Mouse (Mus musculus) G1E-ER4 (cell line): ENCODE measurements around the gene 1700109H08Rik. TPM values are rescaled to one million over a fixed set of nuclear protein-coding genes. Genes with fewer than 3 reads are reported as not detected.

Experiments used
- GATA1 ChIP-seq: IDR thresholded peaks from one replicate; pipeline ENCODE4 v1.8.0; 2012; ENCODE audit warnings: low read length, inconsistent platforms
- polyA plus RNA-seq: library from polyadenylated mRNA; stranded (reverse); fragments of >175 nt; gene quantifications from 2 replicates; pipeline ENCODE4 v1.2.3, GENCODE M21; 2012

The 1700109H08Rik gene
- polyA plus RNA-seq, 1 experiment = 0.26 TPM

GRCm38 (mm10) chr5:3595693-3596398, 24.5 kb downstream of the 1700109H08Rik start, which contains the start of gene Pex1:
Gene Pex1, plus strand, starts transcription at chr5:3596066.
- TF ChIP-seq GATA1 = no peak

- no peak for TF ChIP-seq GATA1
Observed at GRCm38 (mm10) chr5:3596399-3596766, 25.0 kb downstream of the 1700109H08Rik start, which contains the start of gene Rbm48. Gene Rbm48, minus strand, starts transcription at chr5:3596585.

DNA sequence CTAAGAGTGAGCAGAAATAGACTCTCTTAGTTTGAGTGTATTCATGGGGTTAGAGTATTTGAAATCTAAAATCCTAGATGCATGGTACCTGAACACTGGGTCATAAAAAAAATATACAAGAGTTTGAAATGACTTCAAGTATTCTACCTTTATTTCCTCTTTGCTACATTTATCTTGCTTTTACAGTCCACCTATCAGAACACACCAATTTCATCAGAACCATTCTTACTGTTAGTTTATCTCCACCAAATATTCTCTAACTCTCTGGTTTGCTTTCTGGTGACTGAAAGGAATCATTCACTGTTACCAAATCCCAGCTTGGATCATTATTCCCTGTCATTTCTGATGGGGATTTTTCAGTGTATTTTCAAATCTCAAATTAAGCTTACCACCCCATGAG, 25.8 kb downstream of the 1700109H08Rik start:
- no peak for TF ChIP-seq GATA1

DNA sequence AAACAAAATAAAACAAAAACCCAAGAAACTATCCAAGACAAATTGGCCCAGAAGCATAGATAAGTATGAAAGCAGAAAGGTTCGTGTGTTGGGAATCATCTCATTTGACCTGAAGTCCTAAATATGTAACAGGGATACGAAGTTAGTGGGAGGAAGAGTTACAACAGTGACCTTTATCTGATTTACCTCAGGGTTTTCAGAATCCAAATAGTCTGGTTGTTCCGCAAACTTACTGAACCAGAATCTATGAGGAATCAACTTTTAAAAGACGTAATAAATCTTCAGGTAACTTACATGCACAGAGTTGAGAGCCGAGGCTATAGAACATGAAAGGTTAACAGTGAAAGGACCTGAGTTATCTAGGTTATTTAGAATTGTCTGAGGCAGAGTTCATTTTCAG, 27.4 kb downstream of the 1700109H08Rik start:
- no peak for TF ChIP-seq GATA1

DNA sequence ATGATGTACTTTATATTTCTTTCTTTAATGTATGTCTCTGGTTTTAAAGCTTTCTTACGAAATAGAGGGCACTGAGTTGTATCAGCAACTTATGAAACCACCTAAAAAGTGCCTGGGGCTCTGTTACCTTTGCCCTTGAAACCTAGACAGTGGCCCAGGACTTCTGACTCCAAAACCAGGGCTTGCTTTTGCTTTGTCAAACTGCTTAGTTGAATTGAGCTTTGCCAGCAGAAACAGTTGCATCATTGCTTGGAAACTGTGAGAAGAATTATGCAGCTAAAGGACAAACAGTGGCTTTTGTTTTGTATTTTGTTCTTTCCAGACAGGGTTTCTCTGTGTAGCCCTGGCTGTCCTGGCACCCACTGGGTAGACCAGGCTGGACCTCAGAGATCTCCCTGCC, 28.9 kb downstream of the 1700109H08Rik start:
- TF ChIP-seq GATA1 = no peak

GRCm38 (mm10) chr5:3600790-3601189, 29.4 kb downstream of the 1700109H08Rik start:
- no peak for TF ChIP-seq GATA1

- no peak for TF ChIP-seq GATA1
Observed at GRCm38 (mm10) chr5:3607114-3607513, 35.7 kb downstream of the 1700109H08Rik start.

GRCm38 (mm10) chr5:3609241-3609640, 37.9 kb downstream of the 1700109H08Rik start:
- TF ChIP-seq GATA1 = no peak

- no peak for TF ChIP-seq GATA1
Observed at GRCm38 (mm10) chr5:3620486-3620885, 49.1 kb downstream of the 1700109H08Rik start.

DNA sequence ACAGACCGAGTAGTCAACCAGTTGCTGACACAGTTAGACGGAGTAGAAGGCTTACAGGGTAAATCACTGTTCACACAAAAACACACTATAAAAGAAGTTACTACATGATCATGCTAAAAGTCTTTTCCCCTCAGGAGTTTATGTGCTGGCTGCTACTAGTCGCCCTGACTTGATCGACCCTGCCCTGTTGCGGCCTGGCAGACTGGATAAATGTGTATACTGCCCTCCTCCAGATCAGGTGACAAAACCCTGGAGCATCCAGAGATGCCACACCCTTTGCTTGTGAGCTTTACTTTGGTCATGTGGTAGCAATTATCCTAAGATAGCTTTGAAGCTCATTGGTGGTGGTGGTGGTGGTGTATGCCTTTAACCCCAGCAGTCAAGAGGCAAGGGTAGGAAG, 58.7 kb downstream of the 1700109H08Rik start:
- no peak for TF ChIP-seq GATA1

DNA sequence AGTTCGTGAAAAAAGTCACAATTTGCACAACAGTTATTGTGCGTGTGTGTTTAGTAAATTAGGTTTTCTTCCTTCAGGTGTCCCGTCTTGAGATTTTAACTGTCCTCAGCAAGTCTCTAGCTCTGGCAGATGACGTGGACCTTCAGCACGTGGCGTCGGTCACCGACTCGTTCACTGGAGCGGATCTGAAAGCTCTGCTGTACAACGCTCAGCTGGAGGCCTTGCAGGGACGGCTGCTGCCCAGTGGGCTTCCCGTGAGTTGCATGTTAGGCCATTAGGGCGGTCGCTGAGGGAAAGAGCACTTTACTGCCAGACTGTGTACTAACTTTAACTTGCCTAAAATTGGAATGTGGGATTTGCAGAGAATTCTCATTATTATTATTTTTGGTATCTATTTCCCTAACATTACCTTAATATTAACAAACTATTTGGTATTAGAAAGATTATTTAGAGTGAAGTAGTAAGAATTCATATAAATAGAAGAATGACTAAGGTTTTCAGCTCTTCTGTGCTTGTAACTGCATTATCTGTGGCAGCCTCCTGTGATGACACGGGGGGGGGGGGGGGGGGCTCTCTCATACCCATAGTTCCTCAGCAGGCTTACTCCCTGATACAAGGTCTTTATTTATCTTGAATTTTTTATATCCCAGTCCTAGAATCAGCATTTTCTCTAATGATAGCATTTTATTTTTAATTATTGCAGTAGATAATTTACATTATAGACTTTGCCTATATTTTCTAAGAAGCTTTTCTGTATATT, 60.3 kb downstream of the 1700109H08Rik start:
- no peak for TF ChIP-seq GATA1

GRCm38 (mm10) chr5:3632285-3632684, 60.9 kb downstream of the 1700109H08Rik start:
- TF ChIP-seq GATA1 = no peak

GRCm38 (mm10) chr5:3633315-3633714, 61.9 kb downstream of the 1700109H08Rik start:
- TF ChIP-seq GATA1 = no peak

- no peak for TF ChIP-seq GATA1
Observed at GRCm38 (mm10) chr5:3633951-3634350, 62.6 kb downstream of the 1700109H08Rik start.

Other genes starting within 250 kb of the 1700109H08Rik start
- gene Cdk6, start 230.1 kb upstream of the 1700109H08Rik start, polyA plus RNA-seq = 85.3 and 113 TPM in 2 replicates
- gene Fam133b, start 27.7 kb upstream of the 1700109H08Rik start, polyA plus RNA-seq = 14.6 and 17.4 TPM in 2 replicates
- 3.3 and 4.3 TPM in 2 replicates for gene Pex1, start 24.5 kb downstream of the 1700109H08Rik start, polyA plus RNA-seq
- 3.9 and 5.2 TPM in 2 replicates for gene Rbm48, start 25.0 kb downstream of the 1700109H08Rik start, polyA plus RNA-seq
- gene Tmbim7, start 79.6 kb downstream of the 1700109H08Rik start, polyA plus RNA-seq = not detected in 2 replicates
- gene Gatad1, start 85.6 kb downstream of the 1700109H08Rik start, polyA plus RNA-seq = 63.4 and 81.5 TPM in 2 replicates
- 14.1 and 15.3 TPM in 2 replicates for gene Ankib1, start 231.4 kb downstream of the 1700109H08Rik start, polyA plus RNA-seq
- 6.6 and 8.4 TPM in 2 replicates for gene Krit1, start 231.6 kb downstream of the 1700109H08Rik start, polyA plus RNA-seq